ENCODE assay signal across 22 mouse cellular contexts in genomic region chr8:84170096-84170495, GRCm38 (mm10). TPM values are rescaled to one million over a fixed set of nuclear protein-coding genes. Genes with fewer than 3 reads are reported as not detected.
"Had no signal": no experiment of that assay in that cellular context is flagged by ENCODE, and none has a peak within 500 bp of the region (broad histone marks: within the 10 kb centered on the region; RNA-seq: fewer than 3 reads in every experiment).

No protein-coding gene starts in this region.

- DNase-seq: gastrocnemius, postnatal 14 days; gastrocnemius, postnatal 36 days; heart, adult 18-20 months; heart, postnatal 10 days; heart, postnatal 4 days; kidney, adult 18-20 months; kidney, adult 8-10 months; kidney, postnatal 10 days; kidney, postnatal 25 days; kidney, postnatal 4 days; left cerebral cortex, postnatal 4 days had no signal

RNA-seq across cellular contexts. Expression of gene Nanos3, which starts 14.9 kb away (rescaled TPM):
- total RNA-seq: gastrocnemius, adult 8-10 months; gastrocnemius, postnatal 36 days; liver, adult 2 months had no signal
- polyA plus RNA-seq: inflammation-experienced regulatory T-cells, adult 6 months; liver, adult 2 months; liver, embryonic 16.5 days had no signal

RNA-seq across cellular contexts. Expression of gene 4930432K21Rik, which starts 22.3 kb away (rescaled TPM):
- total RNA-seq: liver, adult 2 months had no signal

RNA-seq across cellular contexts. Expression of gene Podnl1, which starts 44.3 kb away (rescaled TPM):
- total RNA-seq: gastrocnemius, adult 8-10 months; gastrocnemius, postnatal 36 days; heart, postnatal 25 days; heart, postnatal 4 days; layer of hippocampus, adult 2 months; layer of hippocampus, postnatal 10 days; layer of hippocampus, postnatal 25 days; left cerebral cortex, adult 2 months; left cerebral cortex, postnatal 10 days; left cerebral cortex, postnatal 25 days; left cerebral cortex, postnatal 4 days; liver, adult 2 months had no signal
- polyA plus RNA-seq: liver, embryonic 16.5 days had no signal
